Mouse (Mus musculus): ENCODE measurements around the gene Xrra1. TPM values are rescaled to one million over a fixed set of nuclear protein-coding genes. Genes with fewer than 3 reads are reported as not detected.
"Not testable (repeated sequence)": the region's sequence is repeated elsewhere in the genome, so short reads cannot be mapped to it uniquely, and the experiment has no call there.

Gene Xrra1
- polyA plus RNA-seq, 1 experiment from 2014 or later = 0.51 TPM

DNA sequence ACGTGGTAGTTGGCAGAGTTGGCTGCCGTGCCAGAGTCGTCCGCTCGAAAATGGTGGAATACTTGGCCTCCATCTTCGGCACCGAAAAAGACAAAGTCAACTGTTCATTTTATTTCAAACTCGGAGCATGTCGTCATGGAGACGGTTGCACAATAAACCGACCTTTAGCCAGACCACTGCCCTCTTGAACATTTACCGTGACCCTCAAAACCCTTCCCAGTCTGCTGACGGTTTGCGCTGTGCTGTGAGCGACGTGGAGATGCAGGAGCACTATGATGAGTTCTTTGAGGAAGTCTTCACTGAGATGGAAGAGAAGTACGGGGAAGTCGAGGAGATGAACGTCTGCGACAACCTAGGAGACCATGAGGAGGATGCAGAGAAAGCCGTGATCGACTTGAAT, 86.1 kb downstream of the Xrra1 start:
- not testable (repeated sequence) for ATAC-seq (ENCODE audit: low FRiP score); H3K4me3 ChIP-seq; H3K27me3 ChIP-seq; H3K4me1 ChIP-seq (replicated peaks); H3K27ac ChIP-seq; H3K4me2 ChIP-seq; H3K9ac ChIP-seq; H3K9me3 ChIP-seq
- WGBS = 93% methylated on average over 22 of the region's 22 CpGs
- H3K36me3 ChIP-seq = peaks cover 71% of the 10 kb centered on the region

DNA sequence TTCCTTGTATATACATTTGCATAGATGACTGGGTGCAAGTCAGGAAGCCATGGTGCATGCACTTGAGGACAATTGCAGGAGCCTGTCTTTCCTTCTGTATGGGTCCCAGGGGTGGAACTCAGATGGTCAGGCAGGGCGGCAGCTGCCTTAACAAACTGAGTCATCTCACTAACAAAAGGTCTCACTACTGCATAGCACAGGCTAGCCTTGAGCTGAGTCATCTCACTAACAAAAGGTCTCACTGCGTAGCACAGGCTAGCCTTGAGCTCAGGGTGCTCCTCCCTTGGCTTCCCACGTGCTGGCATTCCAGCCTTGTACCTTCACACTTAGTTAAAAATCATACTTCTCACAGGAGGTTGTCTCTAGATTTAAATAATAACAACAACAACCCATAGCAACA, 87.0 kb downstream of the Xrra1 start:
- H3K27ac ChIP-seq = no peak overlapping the region
- no peak overlapping the region for H3K4me2 ChIP-seq
- H3K9ac ChIP-seq = no peak overlapping the region
- WGBS = 97% methylated on average over 3 of the region's 3 CpGs
- H3K9me3 ChIP-seq = no peaks in the 10 kb centered on the region
- no peaks in the 10 kb centered on the region for H3K27me3 ChIP-seq
- H3K36me3 ChIP-seq = peaks cover 61% of the 10 kb centered on the region
- ATAC-seq (ENCODE audit: low FRiP score) = no peak
- no peak overlapping the region for H3K4me3 ChIP-seq
- H3K4me1 ChIP-seq (replicated peaks) = no peaks in the 10 kb centered on the region

- Histone ChIP-seq H3K27me3 (no peaks in the 10 kb centered on the region), H3K27ac (no peak overlapping the region), H3K4me2 (no peak overlapping the region), H3K9ac (no peak overlapping the region), H3K4me3 (no peak overlapping the region), H3K36me3 (peaks cover 61% of the 10 kb centered on the region), H3K9me3 (no peaks in the 10 kb centered on the region), H3K4me1 (replicated peaks) (no peaks in the 10 kb centered on the region)
- WGBS = 92% methylated on average over 4 of the region's 4 CpGs
- no peak for ATAC-seq (ENCODE audit: low FRiP score)
These were observed 87.4 kb downstream of the Xrra1 start for GRCm38 (mm10) chr7:99946356-99946755.

DNA sequence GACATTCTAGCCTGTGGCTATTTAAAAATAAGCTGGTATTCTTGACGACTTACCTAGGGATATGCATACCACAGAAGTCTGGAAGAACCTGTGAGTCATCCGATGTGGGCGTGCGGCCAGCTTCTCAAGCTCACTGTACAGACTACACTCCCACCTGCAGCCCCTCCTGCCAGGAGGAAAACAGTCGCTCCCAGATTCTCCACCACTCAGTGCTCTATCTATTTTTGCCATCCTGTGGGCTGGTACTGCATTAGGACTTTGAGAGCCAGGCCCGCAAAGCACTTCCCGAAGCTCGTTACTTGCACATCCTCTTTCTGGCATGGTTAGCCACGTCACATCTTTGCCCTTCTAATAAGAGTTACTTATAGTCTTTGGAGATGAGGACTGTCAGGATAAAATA, 88.4 kb downstream of the Xrra1 start:
- 92% methylated on average over 9 of the region's 9 CpGs for WGBS
- no peak for ATAC-seq (ENCODE audit: low FRiP score)
- Histone ChIP-seq H3K27ac (no peak overlapping the region), H3K36me3 (peaks cover 62% of the 10 kb centered on the region), H3K9ac (no peak overlapping the region), H3K27me3 (no peaks in the 10 kb centered on the region), H3K4me3 (no peak overlapping the region), H3K4me2 (no peak overlapping the region), H3K9me3 (no peaks in the 10 kb centered on the region), H3K4me1 (replicated peaks) (no peaks in the 10 kb centered on the region)

DNA sequence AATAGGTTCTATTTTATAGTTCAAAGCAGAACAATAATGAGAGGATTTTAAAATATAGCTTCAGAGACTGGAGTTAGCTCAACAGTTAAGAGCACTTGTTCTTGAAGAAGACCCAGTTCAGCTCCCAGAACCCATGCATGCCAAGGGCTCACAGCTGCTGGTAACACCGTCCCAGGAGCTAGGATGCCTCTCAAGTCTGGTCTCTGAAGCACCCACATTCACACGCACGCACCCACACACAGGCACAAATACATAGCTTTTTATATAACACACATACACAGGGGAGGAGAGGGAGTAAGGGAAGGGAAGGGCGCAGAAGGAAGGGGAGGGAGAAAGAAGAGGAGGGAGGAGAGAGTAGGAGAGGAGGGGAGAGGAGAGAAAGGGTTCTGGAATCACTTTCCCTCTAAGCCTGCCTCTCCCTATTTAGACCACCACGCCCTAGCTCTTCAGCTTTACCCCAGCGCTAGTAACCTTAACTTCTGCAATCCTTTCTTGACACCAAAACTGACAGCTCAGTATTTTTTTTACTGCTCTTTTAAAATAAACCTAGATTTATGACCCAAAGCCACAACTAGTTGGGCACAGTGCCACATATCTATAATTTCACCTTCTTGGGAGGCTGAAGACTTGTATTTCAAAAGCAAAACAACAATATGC, 94.7 kb downstream of the Xrra1 start:
- H3K4me3 ChIP-seq = no peak overlapping the region
- H3K9ac ChIP-seq = no peak overlapping the region
- H3K27me3 ChIP-seq = no peaks in the 10 kb centered on the region
- H3K9me3 ChIP-seq = no peaks in the 10 kb centered on the region
- no peak overlapping the region for H3K27ac ChIP-seq
- 96% methylated on average over 6 of the region's 6 CpGs for WGBS
- H3K4me2 ChIP-seq = no peak overlapping the region
- ATAC-seq (ENCODE audit: low FRiP score) = no peak
- peaks cover 7% of the 10 kb centered on the region for H3K36me3 ChIP-seq
- H3K4me1 ChIP-seq (replicated peaks) = 0 out of 2 replicates have a peak, but pooled peaks cover 3% of the 10 kb centered on the region

DNA sequence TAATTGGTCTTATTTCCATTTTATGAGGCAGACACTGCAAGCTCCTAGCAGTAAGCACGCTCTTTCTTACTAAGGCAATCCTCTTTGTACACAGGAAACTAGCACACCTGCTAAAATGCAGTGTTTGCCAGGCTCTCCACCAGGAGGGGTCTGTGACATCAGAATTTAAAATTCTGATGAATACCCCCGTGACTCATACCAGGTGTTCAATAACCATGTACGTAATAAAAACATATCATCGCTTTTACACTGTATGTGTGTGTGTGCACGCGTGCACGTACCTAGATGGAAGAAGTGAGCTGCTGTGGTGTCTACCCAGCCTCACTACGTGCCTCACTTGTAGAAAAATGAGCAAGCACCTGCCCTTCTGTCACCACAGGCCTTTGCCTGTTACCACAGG, 95.3 kb downstream of the Xrra1 start:
- no peak overlapping the region for H3K4me3 ChIP-seq
- ATAC-seq (ENCODE audit: low FRiP score) = no peak
- no peaks in the 10 kb centered on the region for H3K9me3 ChIP-seq
- 94% methylated on average over 8 of the region's 8 CpGs for WGBS
- H3K36me3 ChIP-seq = peaks cover 7% of the 10 kb centered on the region
- 0 out of 2 replicates have a peak, but pooled peaks cover 3% of the 10 kb centered on the region for H3K4me1 ChIP-seq (replicated peaks)
- no peak overlapping the region for H3K9ac ChIP-seq
- H3K4me2 ChIP-seq = no peak overlapping the region
- H3K27ac ChIP-seq = no peak overlapping the region
- no peaks in the 10 kb centered on the region for H3K27me3 ChIP-seq

GRCm38 (mm10) chr7:99956095-99956494, 97.2 kb downstream of the Xrra1 start:
- no peak overlapping the region for H3K27ac ChIP-seq
- H3K27me3 ChIP-seq = no peaks in the 10 kb centered on the region
- peaks cover 7% of the 10 kb centered on the region for H3K36me3 ChIP-seq
- 0 out of 2 replicates have a peak, but pooled peaks cover 3% of the 10 kb centered on the region for H3K4me1 ChIP-seq (replicated peaks)
- H3K9ac ChIP-seq = no peak overlapping the region
- 96% methylated on average over 7 of the region's 7 CpGs for WGBS
- no peak overlapping the region for H3K4me3 ChIP-seq
- H3K9me3 ChIP-seq = no peaks in the 10 kb centered on the region
- no peak for ATAC-seq (ENCODE audit: low FRiP score)
- no peak overlapping the region for H3K4me2 ChIP-seq

GRCm38 (mm10) chr7:99957226-99957965, 98.5 kb downstream of the Xrra1 start:
- WGBS = 83% methylated on average over 12 of the region's 12 CpGs
- Histone ChIP-seq H3K36me3 (no peaks in the 10 kb centered on the region; the same call in 1 of the 2 replicates), H3K27me3 (no peaks in the 10 kb centered on the region), H3K4me3 (no peak overlapping the region), H3K9ac (no peak overlapping the region), H3K27ac (no peak overlapping the region), H3K4me2 (no peak overlapping the region), H3K4me1 (replicated peaks) (peaks cover 4% of the 10 kb centered on the region), H3K9me3 (no peaks in the 10 kb centered on the region)
- no peak for ATAC-seq (ENCODE audit: low FRiP score)

DNA sequence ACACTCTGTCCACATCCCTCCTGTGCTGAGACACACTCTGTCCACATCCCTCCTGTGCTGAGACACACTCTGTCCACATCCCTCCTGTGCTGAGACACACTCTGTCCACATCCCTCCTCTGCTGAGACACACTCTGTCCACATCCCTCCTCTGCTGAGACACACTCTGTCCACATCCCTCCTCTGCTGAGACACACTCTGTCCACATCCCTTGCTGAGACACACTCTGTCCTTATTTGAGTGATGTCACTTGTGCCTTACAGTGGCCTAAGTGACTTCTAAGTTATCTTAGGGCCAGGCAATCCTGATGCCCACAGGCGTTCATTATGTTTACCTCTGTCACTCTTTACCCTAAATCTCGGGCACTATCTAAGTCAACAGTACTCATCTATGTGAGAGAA, 101.7 kb downstream of the Xrra1 start:
- H3K27me3 ChIP-seq; H3K4me2 ChIP-seq; ATAC-seq (ENCODE audit: low FRiP score); H3K27ac ChIP-seq; H3K9ac ChIP-seq; H3K4me3 ChIP-seq; H3K36me3 ChIP-seq; H3K9me3 ChIP-seq: not testable (repeated sequence)
- peaks cover 31% of the 10 kb centered on the region for H3K4me1 ChIP-seq (replicated peaks)
- 84% methylated on average over 2 of the region's 2 CpGs for WGBS

- Histone ChIP-seq H3K9ac (no peak overlapping the region), H3K4me1 (replicated peaks) (peaks cover 41% of the 10 kb centered on the region), H3K36me3 (no peaks in the 10 kb centered on the region), H3K4me3 (no peak overlapping the region), H3K27ac (no peak overlapping the region), H3K9me3 (no peaks in the 10 kb centered on the region), H3K27me3 (no peaks in the 10 kb centered on the region), H3K4me2 (no peak overlapping the region)
- 92% methylated on average over 2 of the region's 2 CpGs for WGBS
- no peak for ATAC-seq (ENCODE audit: low FRiP score)
These were observed 102.6 kb downstream of the Xrra1 start for GRCm38 (mm10) chr7:99961518-99961917.

DNA sequence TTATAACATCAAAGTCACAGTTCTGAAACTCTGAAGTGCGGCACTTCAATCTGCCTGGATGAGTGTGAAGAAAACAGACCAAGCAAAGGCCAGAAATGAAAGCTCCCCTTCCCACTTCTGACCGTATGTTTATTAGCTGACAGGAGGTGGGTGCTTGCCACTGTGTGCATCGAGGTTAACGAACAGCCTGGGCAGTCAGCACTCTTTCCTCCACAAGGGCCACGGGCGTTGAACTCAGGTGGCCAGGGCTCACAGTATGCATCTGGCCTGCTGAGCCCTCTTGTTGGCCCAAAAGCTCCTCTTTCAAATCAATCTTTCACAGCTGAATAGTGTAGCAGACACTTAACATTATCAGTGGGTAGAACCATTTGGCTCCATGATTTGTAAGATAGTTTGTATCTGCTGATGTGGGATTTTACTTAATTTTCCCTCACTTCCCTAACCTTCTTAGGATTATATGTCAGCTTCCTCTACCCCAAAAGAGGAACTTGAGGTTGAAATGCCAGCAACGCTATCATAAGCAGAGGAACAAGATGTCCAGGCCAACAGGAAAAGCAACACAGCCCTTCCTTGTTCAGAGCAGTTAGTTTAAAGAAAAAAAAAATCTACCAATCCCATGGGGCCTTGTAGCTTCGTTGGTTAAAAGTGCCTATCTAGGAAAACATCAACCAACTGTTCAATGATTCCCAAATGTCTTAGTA, 103.8 kb downstream of the Xrra1 start:
- no peak for ATAC-seq (ENCODE audit: low FRiP score)
- Histone ChIP-seq H3K27me3 (no peaks in the 10 kb centered on the region), H3K4me2 (no peak overlapping the region), H3K9ac (no peak overlapping the region), H3K4me3 (no peak overlapping the region), H3K36me3 (no peaks in the 10 kb centered on the region), H3K27ac (no peak overlapping the region), H3K4me1 (replicated peaks) (peaks cover 47% of the 10 kb centered on the region), H3K9me3 (no peaks in the 10 kb centered on the region)
- 64% methylated on average over 8 of the region's 8 CpGs for WGBS

DNA sequence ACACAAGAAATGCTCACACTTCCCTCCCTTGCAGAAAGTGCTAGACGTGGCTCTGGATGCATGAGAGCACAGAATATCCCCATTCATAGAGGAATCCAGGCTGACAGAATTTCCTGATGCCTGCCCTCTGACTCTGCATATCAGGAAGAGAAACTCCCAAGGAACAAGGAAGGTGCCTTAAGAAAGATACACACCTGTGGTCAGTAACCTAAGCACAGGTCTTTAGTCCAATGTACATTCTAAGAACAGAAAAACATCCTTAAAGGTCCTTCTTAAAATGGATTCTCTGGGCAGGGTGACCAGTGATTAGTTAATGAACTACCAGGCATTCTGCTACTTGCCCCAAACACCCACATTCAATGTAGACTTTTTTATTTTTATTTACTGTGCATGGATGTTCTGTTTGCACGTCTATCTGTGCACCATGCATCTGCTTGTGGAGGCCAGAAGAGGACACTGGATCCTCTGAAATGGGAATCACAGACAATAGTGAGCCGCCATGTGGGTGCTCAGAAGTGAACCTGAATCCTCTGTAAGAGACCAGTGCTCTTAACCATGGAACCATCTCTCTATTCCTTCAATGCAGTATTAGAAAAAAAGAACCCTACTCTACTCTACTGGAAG, 104.4 kb downstream of the Xrra1 start:
- H3K4me3 ChIP-seq = no peak overlapping the region
- WGBS = 80% methylated on average over 3 of the region's 3 CpGs
- H3K9me3 ChIP-seq = no peaks in the 10 kb centered on the region
- H3K36me3 ChIP-seq = no peaks in the 10 kb centered on the region
- no peaks in the 10 kb centered on the region for H3K27me3 ChIP-seq
- H3K4me2 ChIP-seq = no peak overlapping the region
- no peak overlapping the region for H3K27ac ChIP-seq
- no peak overlapping the region for H3K9ac ChIP-seq
- ATAC-seq (ENCODE audit: low FRiP score) = no peak
- peaks cover 51% of the 10 kb centered on the region for H3K4me1 ChIP-seq (replicated peaks)
